Mouse (Mus musculus) liver, adult 2 months (tissue): ENCODE measurements around the gene Olfr38. TPM values are rescaled to one million over a fixed set of nuclear protein-coding genes. Genes with fewer than 3 reads are reported as not detected.

ENCODE experiments used
- DNase-seq: peaks from one replicate; pipeline ENCODE4 v3.0.0-alpha.2; 2011; ENCODE audit warnings: low read depth, low spot score; ENCODE audit errors: extremely low read depth
- H3K27ac ChIP-seq: fragments of 200-500 bp; replicated peaks from 2 replicates; pipeline ENCODE4 v1.5.1; 2012; ENCODE audit warnings: low read depth, mild to moderate bottlenecking, control low read depth, inconsistent platforms, low read length; ENCODE audit not compliant: insufficient read depth
- H3K27me3 ChIP-seq: fragments of 200-500 bp; 2 replicates; pipeline ENCODE4 v1.6.1; 2012; ENCODE audit warnings: mild to moderate bottlenecking, moderate library complexity, low read length, inconsistent platforms; ENCODE audit not compliant: control insufficient read depth, insufficient read depth
- H3K36me3 ChIP-seq: fragments of 200-500 bp; 2 replicates; pipeline ENCODE4 v1.6.1; 2012; ENCODE audit warnings: low read length, inconsistent platforms; ENCODE audit not compliant: control insufficient read depth, insufficient read depth
- H3K4me1 ChIP-seq: fragments of 200-500 bp; 2 replicates; pipeline ENCODE4 v1.6.1; 2011; ENCODE audit warnings: low read length; ENCODE audit not compliant: control insufficient read depth, insufficient read depth
- H3K4me3 ChIP-seq: fragments of 200-500 bp; 2 replicates; pipeline ENCODE4 v1.5.1; 2011; ENCODE audit warnings: low read depth, mild to moderate bottlenecking, control low read depth, low read length, moderate library complexity; ENCODE audit not compliant: insufficient read depth
- H3K79me2 ChIP-seq: fragments of 200-500 bp; 2 replicates; pipeline ENCODE4 v1.6.1; 2012; ENCODE audit warnings: inconsistent platforms, mild to moderate bottlenecking, low read length, moderate library complexity; ENCODE audit not compliant: control insufficient read depth, insufficient read depth
- H3K9ac ChIP-seq: fragments of 200-500 bp; 2 replicates; pipeline ENCODE4 v1.6.1; 2012; ENCODE audit warnings: low read depth, mild to moderate bottlenecking, control low read depth, inconsistent platforms, low read length
- CTCF ChIP-seq: fragments of 200-500 bp; IDR thresholded peaks from 2 replicates; pipeline ENCODE4 v1.5.1; 2011; ENCODE audit warnings: low read depth, low read length, control low read depth
- POLR2A ChIP-seq: fragments of 200-500 bp; IDR thresholded peaks from 2 replicates; pipeline ENCODE4 v1.6.1; 2011; ENCODE audit warnings: low read length, control low read depth; ENCODE audit not compliant: insufficient read depth; ENCODE audit errors: extremely low read depth
- WGBS: fragments of 180-500 bp; shearing (Covaris S2); methylation state at CpG from one replicate; pipeline ENCODE4 v1.1.7; 2018; 5-methylcytosine and 5-hydroxymethylcytosine counted together
- polyA plus RNA-seq: library from polyadenylated mRNA; depleted of rRNA; stranded (reverse); fragments of >200 nt; gene quantifications from 2 replicates; pipeline ENCODE4 v1.2.3, GENCODE M21; 2012; rRNA removed
- total RNA-seq: library from RNA; depleted of rRNA; stranded (reverse); fragments of >200 nt; gene quantifications from 2 replicates; pipeline ENCODE4 v1.2.3, GENCODE M21; 2014; rRNA removed

The Olfr38 gene
- total and polyA plus RNA-seq, 2 experiments, result not detected

DNA sequence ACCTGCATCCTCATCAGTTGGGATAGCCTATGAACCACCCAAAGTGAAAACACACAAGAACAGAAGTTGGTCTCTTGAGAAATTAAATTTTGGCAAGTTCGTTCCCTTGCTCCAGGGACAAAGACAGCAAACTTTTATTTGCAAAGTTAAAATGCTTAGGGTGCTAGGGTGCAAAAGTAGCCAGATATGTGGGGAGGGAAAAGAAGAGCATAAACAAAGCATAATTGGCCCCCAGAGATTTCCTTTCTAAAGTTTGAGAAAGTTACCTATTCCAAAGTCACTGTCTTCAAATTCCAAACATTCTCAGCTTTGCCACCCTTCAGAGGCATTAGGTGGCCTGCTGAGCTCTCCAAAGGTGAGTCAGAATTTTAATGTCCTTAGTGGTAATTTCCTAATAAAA lies 55.4 kb downstream of the Olfr38 start, which contains the start of gene Olfr450:
Olfr450 (plus strand) TSS at position 301 of the 400 bp plus-strand sequence.
- WGBS, result 64% methylated on average over 1 of the region's 1 CpGs
- H3K9ac ChIP-seq, result no peak within 1 kb of the TSS

More for the DNA sequence above, 55.4 kb downstream of the Olfr38 start, which contains the start of gene Olfr450:
- Histone ChIP-seq H3K79me2 (no peaks in the 10 kb centered on the region), H3K27ac (no peak within 1 kb of the TSS), H3K36me3 (no peaks in the 10 kb centered on the region), H3K4me1 (no peaks in the 10 kb centered on the region), H3K4me3 (no peak within 1 kb of the TSS), H3K27me3 (no peaks in the 10 kb centered on the region)
- no peak for DNase-seq
- TF ChIP-seq POLR2A (no peak), CTCF (no peak)

Other genes with a start within 250 kb of the Olfr38 start
- gene Olfr455, start 208.8 kb upstream of the Olfr38 start, total RNA-seq, result not detected in 2 replicates
- not detected in 2 replicates for gene Olfr455, start 208.8 kb upstream of the Olfr38 start, polyA plus RNA-seq
- gene Tcaf3, start 158.7 kb upstream of the Olfr38 start, total RNA-seq, result not detected in 2 replicates
- not detected in 2 replicates for gene Tcaf3, start 158.7 kb upstream of the Olfr38 start, polyA plus RNA-seq
- 0.65 and 0.67 TPM in 2 replicates for gene Tcaf2, start 111.2 kb upstream of the Olfr38 start, total RNA-seq
- gene Tcaf2, start 111.2 kb upstream of the Olfr38 start, polyA plus RNA-seq, result 0.10 and 0.18 TPM in 2 replicates
- 2.5 and 3.2 TPM in 2 replicates for gene Tcaf1, start 46.3 kb upstream of the Olfr38 start, total RNA-seq
- 1.2 and 1.6 TPM in 2 replicates for gene Tcaf1, start 46.3 kb upstream of the Olfr38 start, polyA plus RNA-seq
- not detected in 2 replicates for gene Olfr453, start 17.0 kb upstream of the Olfr38 start, total RNA-seq
- not detected in 2 replicates for gene Olfr453, start 17.0 kb upstream of the Olfr38 start, polyA plus RNA-seq
- not detected in 2 replicates for gene Olfr452, start 28.7 kb downstream of the Olfr38 start, total RNA-seq
- not detected in 2 replicates for gene Olfr452, start 28.7 kb downstream of the Olfr38 start, polyA plus RNA-seq
- not detected in 2 replicates for gene Olfr450, start 55.5 kb downstream of the Olfr38 start, total RNA-seq
- not detected in 2 replicates for gene Olfr450, start 55.5 kb downstream of the Olfr38 start, polyA plus RNA-seq
- not detected in 2 replicates for gene Olfr449, start 78.0 kb downstream of the Olfr38 start, total RNA-seq
- not detected in 2 replicates for gene Olfr449, start 78.0 kb downstream of the Olfr38 start, polyA plus RNA-seq
- not detected in 2 replicates for gene Olfr448, start 134.0 kb downstream of the Olfr38 start, total RNA-seq
- not detected in 2 replicates for gene Olfr448, start 134.0 kb downstream of the Olfr38 start, polyA plus RNA-seq
- gene Olfr447, start 152.5 kb downstream of the Olfr38 start, total RNA-seq, result not detected in 2 replicates
- gene Olfr447, start 152.5 kb downstream of the Olfr38 start, polyA plus RNA-seq, result not detected in 2 replicates
- gene Olfr446, start 165.0 kb downstream of the Olfr38 start, total RNA-seq, result not detected in 2 replicates
- gene Olfr446, start 165.0 kb downstream of the Olfr38 start, polyA plus RNA-seq, result not detected in 2 replicates
- not detected in 2 replicates for gene Olfr444, start 192.7 kb downstream of the Olfr38 start, total RNA-seq
- gene Olfr444, start 192.7 kb downstream of the Olfr38 start, polyA plus RNA-seq, result not detected in 2 replicates